10 mouse cellular contexts compared by ENCODE assay signal in the genomic region with DNA sequence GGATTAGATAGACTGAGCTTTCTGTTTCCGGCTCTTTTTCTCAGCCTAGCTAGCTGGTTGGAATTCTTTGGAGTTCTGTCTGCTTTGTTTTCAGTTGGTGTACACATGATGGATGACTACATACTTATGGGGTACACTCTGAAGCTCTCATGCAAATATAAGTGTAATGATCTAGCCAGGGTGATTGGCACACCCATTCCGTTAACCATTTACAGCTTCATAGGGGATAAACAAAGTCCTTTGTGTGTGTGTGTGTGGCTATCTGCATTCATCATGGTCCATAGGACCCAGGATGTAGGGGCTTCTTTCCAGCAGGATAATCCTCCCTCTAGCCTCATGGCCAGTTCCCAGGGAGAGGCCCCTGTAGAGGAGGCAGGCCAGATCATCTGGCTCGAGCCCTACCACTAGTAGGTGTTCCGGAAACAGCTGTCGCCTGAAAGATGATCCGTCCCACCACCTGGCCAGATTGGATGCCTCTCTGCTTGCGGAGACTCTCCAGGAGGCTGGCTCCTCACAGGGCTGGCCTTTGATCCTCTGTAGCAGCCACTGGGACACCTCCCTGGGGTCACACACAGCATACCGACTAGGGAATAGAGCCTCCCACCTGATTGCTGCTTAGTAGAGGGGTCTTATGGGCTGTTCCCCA. TPM values are rescaled to one million over a fixed set of nuclear protein-coding genes. Genes with fewer than 3 reads are reported as not detected.
DNase-seq lines count a peak whose midpoint lies in the region; ATAC-seq lines count a peak whose summit lies in the region.
"Had no signal": no experiment of that assay in that cellular context is flagged by ENCODE, and none has a peak within 500 bp of the region (broad histone marks: within the 10 kb centered on the region; RNA-seq: fewer than 3 reads in every experiment).

No protein-coding gene starts in this region.

- 0 out of 2 replicates have a peak overlapping the region, but pooled peaks have one; percentile 1 for H3K4me2 ChIP-seq in hindbrain, embryonic 13.5 days
- H3K4me2 ChIP-seq in liver, embryonic 11.5 days: no peak overlapping the region
- H3K4me2 ChIP-seq in stomach, embryonic 15.5 days: no peak overlapping the region

- WGBS in heart, embryonic 10.5 days: 27% methylated on average over 8 of the region's 8 CpGs
- 21% methylated on average over 8 of the region's 8 CpGs for WGBS in hindbrain, embryonic 13.5 days
- 52% methylated on average over 8 of the region's 8 CpGs for WGBS in liver, embryonic 11.5 days
- 28% methylated on average over 8 of the region's 8 CpGs for WGBS in stomach, embryonic 15.5 days

- H3K9me3 ChIP-seq in heart, embryonic 10.5 days: no peaks in the 10 kb centered on the region
- no peaks in the 10 kb centered on the region for H3K9me3 ChIP-seq in hindbrain, embryonic 13.5 days
- no peaks in the 10 kb centered on the region for H3K9me3 ChIP-seq in liver, embryonic 11.5 days (ENCODE audit: control insufficient read depth, low read length)
- H3K9me3 ChIP-seq in stomach, embryonic 15.5 days: no peaks in the 10 kb centered on the region

- no peak for ATAC-seq in hindbrain, embryonic 13.5 days (ENCODE audit: low FRiP score)
- 0 out of 2 replicates have a peak, but pooled peaks have one; percentile 19 for ATAC-seq in liver, embryonic 11.5 days (replicated peaks; ENCODE audit: low FRiP score)
- ATAC-seq in stomach, embryonic 15.5 days (ENCODE audit: insufficient read depth, low FRiP score, low read depth): peak; percentile 25; the same call in 1 of the 2 replicates

- H3K27ac ChIP-seq in heart, embryonic 10.5 days: peak overlapping the region; percentile 1; the same call in 1 of the 2 replicates
- peak overlapping the region; percentile 70 for H3K27ac ChIP-seq in hindbrain, embryonic 13.5 days
- H3K27ac ChIP-seq in liver, embryonic 11.5 days (ENCODE audit: low read depth, low read length): peak overlapping the region; percentile 15; the same call in 1 of the 2 replicates
- H3K27ac ChIP-seq in stomach, embryonic 15.5 days: peak overlapping the region; percentile 44
- H3K27ac ChIP-seq: layer of hippocampus, adult 2 months had no signal

- no peak for DNase-seq in heart, embryonic 10.5 days (ENCODE audit: low spot score)
- DNase-seq in heart, postnatal 4 days: no peak
- DNase-seq in liver, embryonic 11.5 days (ENCODE audit: low spot score): no peak
- no peak for DNase-seq in ovary, postnatal 14 days (ENCODE audit: low spot score)
- DNase-seq in right cerebral cortex, postnatal 10 days (ENCODE audit: low spot score in 2 of 2): no peak
- no peak for DNase-seq in cerebellum, postnatal 36 days
- DNase-seq: adrenal gland, postnatal 36 days had no signal

- H3K36me3 ChIP-seq in heart, embryonic 10.5 days: peaks cover 10% of the 10 kb centered on the region; the same call in 1 of the 2 replicates
- H3K36me3 ChIP-seq in hindbrain, embryonic 13.5 days: no peaks in the 10 kb centered on the region
- no peaks in the 10 kb centered on the region for H3K36me3 ChIP-seq in liver, embryonic 11.5 days (ENCODE audit: control insufficient read depth, insufficient read depth, low read length)
- no peaks in the 10 kb centered on the region for H3K36me3 ChIP-seq in stomach, embryonic 15.5 days

- H3K9ac ChIP-seq in hindbrain, embryonic 13.5 days: peak overlapping the region; percentile 13; the same call in 1 of the 2 replicates
- H3K9ac ChIP-seq in liver, embryonic 11.5 days (ENCODE audit: low read depth, low read length): no peak overlapping the region
- H3K9ac ChIP-seq in stomach, embryonic 15.5 days: no peak overlapping the region

- H3K4me1 ChIP-seq in heart, embryonic 10.5 days: peaks cover 37% of the 10 kb centered on the region
- peaks cover 86% of the 10 kb centered on the region for H3K4me1 ChIP-seq in hindbrain, embryonic 13.5 days (replicated peaks)
- H3K4me1 ChIP-seq in liver, embryonic 11.5 days (replicated peaks; ENCODE audit: control insufficient read depth, insufficient read depth, low read length): peaks cover 15% of the 10 kb centered on the region
- peaks cover 25% of the 10 kb centered on the region for H3K4me1 ChIP-seq in stomach, embryonic 15.5 days

- no peak overlapping the region for H3K4me3 ChIP-seq in heart, embryonic 10.5 days
- H3K4me3 ChIP-seq in hindbrain, embryonic 13.5 days: no peak overlapping the region
- no peak overlapping the region for H3K4me3 ChIP-seq in liver, embryonic 11.5 days (ENCODE audit: low read depth, low read length)
- H3K4me3 ChIP-seq in stomach, embryonic 15.5 days (replicated peaks): no peak overlapping the region
- H3K4me3 ChIP-seq: layer of hippocampus, adult 2 months had no signal

- H3K27me3 ChIP-seq in heart, embryonic 10.5 days (ENCODE audit: insufficient read depth, poor library complexity, severe bottlenecking): no peaks in the 10 kb centered on the region
- no peaks in the 10 kb centered on the region for H3K27me3 ChIP-seq in hindbrain, embryonic 13.5 days
- no peaks in the 10 kb centered on the region for H3K27me3 ChIP-seq in liver, embryonic 11.5 days (replicated peaks; ENCODE audit: control insufficient read depth, insufficient read depth, low read length)
- no peaks in the 10 kb centered on the region for H3K27me3 ChIP-seq in stomach, embryonic 15.5 days (replicated peaks)

RNA-seq across cellular contexts. Expression of a gene that starts 57.6 kb away (rescaled TPM):
- 6.4 and 8.3 TPM in 2 replicates for polyA plus RNA-seq in heart, embryonic 10.5 days (2016; fragmentation: Nextera tagmentation; extraction: Ambion mirVana)
- total RNA-seq in heart, postnatal 4 days (2021): 10 to 100 TPM; 32.2 to 34.5 TPM
- polyA plus RNA-seq in hindbrain, embryonic 13.5 days (2015; fragmentation: Nextera tagmentation; extraction: Ambion mirVana): 87.3 and 90.2 TPM in 2 replicates
- polyA plus RNA-seq in liver, embryonic 11.5 days (2014; fragmentation: Nextera tagmentation; extraction: Ambion mirVana): 14.3 and 17.1 TPM in 2 replicates
- polyA plus RNA-seq in stomach, embryonic 15.5 days (2015; fragmentation: Nextera tagmentation; extraction: Ambion mirVana): 31.8 and 32.1 TPM in 2 replicates

Comparison
In these comparisons a context has a peak if more than half of its experiments do, and no peak if none do; other contexts are left out.
1. H3K27ac ChIP-seq: peak in every context shown above with its lines; median percentile 70 in hindbrain, embryonic 13.5 days; 44 in stomach, embryonic 15.5 days; 15 in liver, embryonic 11.5 days; 1 in heart, embryonic 10.5 days.